Mouse (Mus musculus) lung, postnatal 10 days (tissue): ENCODE measurements around the gene Kcnab2.
A peak's percentile ranks its signal among the peaks of the same experiment; 100 is the strongest.

Experiments used
- DNase-seq: peaks from one replicate; pipeline ENCODE4 v3.0.0; 2021

Kcnab2 gene

GRCm38 (mm10) chr4:152451371-152451770, 26.3 kb downstream of the Kcnab2 start:
- no peak for DNase-seq

- peak; percentile 29 for DNase-seq
These were observed 29.0 kb downstream of the Kcnab2 start for GRCm38 (mm10) chr4:152448666-152449018.

GRCm38 (mm10) chr4:152447731-152448665, 29.7 kb downstream of the Kcnab2 start:
- no peak for DNase-seq

GRCm38 (mm10) chr4:152446178-152446577, 31.5 kb downstream of the Kcnab2 start:
- DNase-seq = peak; percentile 36

GRCm38 (mm10) chr4:152441536-152441935, 36.1 kb downstream of the Kcnab2 start:
- no peak for DNase-seq

GRCm38 (mm10) chr4:152440882-152441281, 36.8 kb downstream of the Kcnab2 start:
- DNase-seq = peak; percentile 20

GRCm38 (mm10) chr4:152435255-152435654, 42.4 kb downstream of the Kcnab2 start:
- DNase-seq = peak; percentile 80

- DNase-seq = peak; percentile 91
These were observed 42.8 kb downstream of the Kcnab2 start for GRCm38 (mm10) chr4:152434836-152435235.

- peak; percentile 37 for DNase-seq
These were observed 45.4 kb downstream of the Kcnab2 start for GRCm38 (mm10) chr4:152432308-152432707.

- DNase-seq = no peak
These were observed 49.4 kb downstream of the Kcnab2 start for GRCm38 (mm10) chr4:152428259-152428658.

GRCm38 (mm10) chr4:152424922-152425321, 52.7 kb downstream of the Kcnab2 start:
- peak; percentile 22 for DNase-seq

- DNase-seq = peak; percentile 48
These were observed 53.3 kb downstream of the Kcnab2 start for GRCm38 (mm10) chr4:152424341-152424740.

- no peak for DNase-seq
These were observed 54.1 kb downstream of the Kcnab2 start for GRCm38 (mm10) chr4:152423576-152423975.

- no peak for DNase-seq
These were observed 59.2 kb downstream of the Kcnab2 start for GRCm38 (mm10) chr4:152418229-152419060.

GRCm38 (mm10) chr4:152412524-152413080, 65.1 kb downstream of the Kcnab2 start:
- no peak for DNase-seq

GRCm38 (mm10) chr4:152410961-152411360, 66.7 kb downstream of the Kcnab2 start:
- DNase-seq = no peak

- no peak for DNase-seq
These were observed 71.1 kb downstream of the Kcnab2 start for GRCm38 (mm10) chr4:152406531-152406930.

GRCm38 (mm10) chr4:152405671-152406201, 71.9 kb downstream of the Kcnab2 start:
- DNase-seq = no peak

- DNase-seq = no peak
These were observed 72.5 kb downstream of the Kcnab2 start for GRCm38 (mm10) chr4:152405143-152405542.

GRCm38 (mm10) chr4:152398926-152399325, 78.7 kb downstream of the Kcnab2 start:
- no peak for DNase-seq

- no peak for DNase-seq
These were observed 85.0 kb downstream of the Kcnab2 start for GRCm38 (mm10) chr4:152392627-152393026.

- peak; percentile 6 for DNase-seq
These were observed 85.5 kb downstream of the Kcnab2 start for GRCm38 (mm10) chr4:152392192-152392591.

GRCm38 (mm10) chr4:152385644-152386043, 92.0 kb downstream of the Kcnab2 start:
- peak; percentile 19 for DNase-seq
